8 mouse cellular contexts compared by ENCODE assay signal in genomic region chr10:22272914-22273683, GRCm38 (mm10).
A peak's percentile ranks its signal among the peaks of the same experiment; 100 is the strongest.
DNase-seq lines count a peak whose midpoint lies in the region; ATAC-seq and TF ChIP-seq lines count a peak whose summit lies in the region.
"Not testable (repeated sequence)": the region's sequence is repeated elsewhere in the genome, so short reads cannot be mapped to it uniquely, and the experiment has no call there.

No protein-coding gene starts in this region.

- peak overlapping the region; percentile 40; the same call in 1 of the 2 replicates for H3K9ac ChIP-seq in forebrain, embryonic 12.5 days
- H3K9ac ChIP-seq in liver, adult 2 months (ENCODE audit: low read depth, low read length) = 0 out of 2 replicates have a peak overlapping the region, but pooled peaks have one; percentile 17

- peaks cover 19% of the 10 kb centered on the region for H3K4me1 ChIP-seq in forebrain, embryonic 12.5 days
- not testable (repeated sequence) for H3K4me1 ChIP-seq in liver, adult 2 months (ENCODE audit: control insufficient read depth, insufficient read depth, low read length)

- 2% methylated on average over 37 of the region's 37 CpGs for WGBS in forebrain, embryonic 12.5 days
- WGBS in liver, adult 2 months = 6% methylated on average over 37 of the region's 37 CpGs

- intact Hi-C loops in heart, postnatal 10 days (cut with DNase I) = not testable (repeated sequence)

- H3K27ac ChIP-seq in forebrain, embryonic 12.5 days; liver, adult 2 months (replicated peaks; ENCODE audit: insufficient read depth, low read depth, low read length): not testable (repeated sequence)

- H3K9me3 ChIP-seq in forebrain, embryonic 12.5 days = not testable (repeated sequence)

- not testable (repeated sequence) for TF ChIP-seq CTCF in brain, embryonic 14.5 days (IDR thresholded peaks at IDR 0.05; ENCODE audit: borderline replicate concordance, extremely low read depth, insufficient read depth, insufficient read length); liver, adult 2 months (IDR thresholded peaks at IDR 0.05; ENCODE audit: low read depth, low read length)

- not testable (repeated sequence) for H3K79me2 ChIP-seq in liver, adult 2 months (ENCODE audit: control insufficient read depth, insufficient read depth, low read length)

- H3K4me3 ChIP-seq in forebrain, embryonic 12.5 days (replicated peaks) = peak overlapping the region; percentile 48
- peak overlapping the region; percentile 43; the same call in 1 of the 2 replicates for H3K4me3 ChIP-seq in liver, adult 2 months (ENCODE audit: insufficient read depth, low read depth, low read length)

- TF ChIP-seq POLR2A in brain, embryonic 14.5 days (IDR thresholded peaks at IDR 0.05; ENCODE audit: borderline replicate concordance, extremely low read depth, insufficient read depth, insufficient read length, poor library complexity, severe bottlenecking); liver, adult 2 months (IDR thresholded peaks at IDR 0.05; ENCODE audit: extremely low read depth, insufficient read depth, low read length): not testable (repeated sequence)

- peak; percentile 54 for DNase-seq in A20 (ENCODE audit: low read depth, low spot score)
- DNase-seq in brain, embryonic 14.5 days (ENCODE audit: low read depth) = peak; percentile 45
- peak; percentile 8 to 15 for DNase-seq in heart, postnatal 10 days
- peak; percentile 2 for DNase-seq in kidney, adult 18-20 months
- DNase-seq in liver, adult 2 months (ENCODE audit: extremely low read depth, low read depth, low spot score) = peak; percentile 5

- H3K27me3 ChIP-seq in forebrain, embryonic 12.5 days = peaks cover 19% of the 10 kb centered on the region
- H3K27me3 ChIP-seq in liver, adult 2 months (ENCODE audit: control insufficient read depth, insufficient read depth, low read length) = not testable (repeated sequence)

- H3K36me3 ChIP-seq in forebrain, embryonic 12.5 days (replicated peaks); liver, adult 2 months (ENCODE audit: control insufficient read depth, insufficient read depth, low read length): not testable (repeated sequence)

- peak overlapping the region; percentile 84 for H3K4me2 ChIP-seq in forebrain, embryonic 12.5 days

- ATAC-seq in forebrain, embryonic 12.5 days (ENCODE audit: low FRiP score) = peak; percentile 61; the same call in 1 of the 2 replicates
- peak; percentile 57; the same call in 1 of the 2 replicates for ATAC-seq in megakaryocyte progenitor cell, adult 5-6 weeks (replicated peaks; ENCODE audit: poor library complexity)
- peak; percentile 44 for ATAC-seq in neutrophil, adult 5-6 weeks (ENCODE audit: extremely low read depth, insufficient number of reproducible peaks, low FRiP score, poor library complexity, severe bottlenecking)

Comparison
In these comparisons a context has a peak if more than half of its experiments do, and no peak if none do; other contexts are left out.
1. DNase-seq: peak in every context shown above with its lines; median percentile 54 in A20; 45 in brain, embryonic 14.5 days; 12 in heart, postnatal 10 days; 5 in liver, adult 2 months; 2 in kidney, adult 18-20 months.